Mouse (Mus musculus): ENCODE data around the gene Capg. TPM values are rescaled to one million over a fixed set of nuclear protein-coding genes. Genes with fewer than 3 reads are reported as not detected.

Gene Capg
- polyA plus RNA-seq, 1 experiment, result 50.6 TPM

DNA sequence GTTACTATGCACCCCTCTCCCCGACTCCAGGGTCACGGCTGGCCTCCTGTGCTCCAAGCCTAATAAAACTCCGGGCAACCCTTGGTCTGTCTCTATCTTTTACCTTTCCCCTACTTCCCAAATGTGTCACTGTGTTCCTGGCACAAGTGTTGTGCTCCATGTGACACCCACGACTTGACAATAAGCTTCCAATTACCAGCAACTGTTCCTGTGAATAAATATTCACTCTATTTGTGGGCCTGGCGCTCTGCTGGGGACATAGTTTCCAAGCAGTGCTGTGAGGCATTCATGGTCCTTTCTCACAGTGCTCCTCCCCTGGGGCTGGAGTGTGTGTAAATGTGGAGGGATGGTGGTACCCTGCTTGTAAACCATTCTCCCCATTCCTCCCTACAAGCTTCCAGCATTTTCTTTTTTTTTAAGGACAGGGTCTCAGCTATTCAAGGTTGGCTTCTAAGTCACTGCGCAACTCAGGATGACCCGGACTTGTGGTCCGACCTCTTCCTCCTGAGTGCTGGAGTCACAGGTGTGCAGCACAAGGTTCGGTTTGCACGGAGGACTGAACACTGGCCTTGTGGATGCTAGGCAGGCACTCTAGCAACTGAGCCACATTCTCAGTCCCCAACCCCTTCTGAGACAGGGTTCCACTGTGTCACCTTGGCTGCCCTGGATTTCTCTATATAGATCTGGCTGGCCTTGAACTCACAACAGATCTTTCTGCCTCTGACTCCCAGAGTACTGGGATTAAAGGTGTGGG lies 26.6 kb downstream of the Capg start:
- no peak for DNase-seq
- 95% methylated on average over 10 of the region's 10 CpGs for WGBS
- no peak for TF ChIP-seq CTCF (IDR thresholded peaks at IDR 0.05; ENCODE audit: borderline replicate concordance, control insufficient read depth, extremely low read depth, insufficient read depth, low read length, poor library complexity)
- no peak for TF ChIP-seq POLR2A (IDR thresholded peaks at IDR 0.05; ENCODE audit: control insufficient read depth, extremely low read depth, insufficient read depth, low read length, poor library complexity)
- Histone ChIP-seq H3K4me3 (ENCODE audit: control insufficient read depth, insufficient read depth, low read length) (no peak overlapping the region), H3K36me3 (ENCODE audit: control insufficient read depth, insufficient read depth, low read length) (peaks cover 6% of the 10 kb centered on the region; the same call in 1 of the 2 replicates), H3K27me3 (ENCODE audit: control insufficient read depth, insufficient read depth, low read length) (no peaks in the 10 kb centered on the region), H3K27ac (ENCODE audit: control insufficient read depth, insufficient read depth, low read length) (no peak overlapping the region), H3K4me1 (replicated peaks; ENCODE audit: control insufficient read depth, insufficient read depth, low read length) (peaks cover 1% of the 10 kb centered on the region; the same call in 1 of the 2 replicates)

DNA sequence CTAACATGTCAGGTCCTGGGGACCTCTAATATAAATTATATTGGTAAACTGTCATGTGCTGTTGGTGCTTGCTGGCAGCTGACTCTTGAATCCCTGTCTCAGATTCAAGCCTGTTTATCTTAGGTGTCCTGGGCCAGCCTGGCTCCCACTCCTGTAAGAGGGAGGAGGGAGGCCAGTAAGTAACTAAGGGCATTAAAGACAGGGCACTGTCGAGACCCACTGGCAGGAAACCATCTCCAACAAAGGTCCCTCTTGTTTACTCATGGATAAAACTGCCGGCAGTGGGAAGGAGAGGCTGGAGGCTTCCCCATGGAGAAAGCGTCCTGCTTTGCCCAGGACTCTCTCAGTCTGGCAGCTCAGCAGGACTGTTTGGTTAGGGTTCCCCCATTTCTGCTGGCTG lies 27.6 kb downstream of the Capg start:
- no peak overlapping the region for H3K4me3 ChIP-seq (ENCODE audit: control insufficient read depth, insufficient read depth, low read length)

DNA sequence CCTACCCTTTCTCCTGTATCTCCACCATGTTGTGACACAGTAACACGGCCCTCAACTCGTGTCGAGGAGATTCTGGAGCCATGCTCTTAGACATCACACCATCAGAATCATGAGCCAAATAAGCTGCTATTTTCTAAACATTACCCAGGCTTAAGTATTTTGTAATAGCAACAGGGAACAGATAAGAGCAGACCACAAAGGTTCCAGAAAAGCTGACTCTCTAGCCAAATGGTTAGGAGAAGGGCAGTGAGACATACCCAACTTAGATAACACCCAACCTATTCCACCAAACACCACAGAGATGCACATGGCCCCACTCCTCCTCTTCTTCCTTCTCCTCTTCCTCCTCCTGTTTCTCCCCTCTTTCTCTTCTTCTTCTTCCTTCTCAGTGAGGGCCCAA lies 31.9 kb downstream of the Capg start:
- no peaks in the 10 kb centered on the region for H3K4me1 ChIP-seq (replicated peaks; ENCODE audit: control insufficient read depth, insufficient read depth, low read length)
- H3K27ac ChIP-seq (ENCODE audit: control insufficient read depth, insufficient read depth, low read length), result no peak overlapping the region
- TF ChIP-seq POLR2A (IDR thresholded peaks at IDR 0.05; ENCODE audit: control insufficient read depth, extremely low read depth, insufficient read depth, low read length, poor library complexity), result no peak
- no peak for TF ChIP-seq CTCF (IDR thresholded peaks at IDR 0.05; ENCODE audit: borderline replicate concordance, control insufficient read depth, extremely low read depth, insufficient read depth, low read length, poor library complexity)
- DNase-seq, result no peak
- no peaks in the 10 kb centered on the region for H3K27me3 ChIP-seq (ENCODE audit: control insufficient read depth, insufficient read depth, low read length)
- 99% methylated on average over 3 of the region's 3 CpGs for WGBS
- H3K36me3 ChIP-seq (ENCODE audit: control insufficient read depth, insufficient read depth, low read length), result peaks cover 6% of the 10 kb centered on the region
- H3K4me3 ChIP-seq (ENCODE audit: control insufficient read depth, insufficient read depth, low read length), result no peak overlapping the region

More for the DNA sequence above, 27.6 kb downstream of the Capg start:
- H3K36me3 ChIP-seq (ENCODE audit: control insufficient read depth, insufficient read depth, low read length), result peaks cover 6% of the 10 kb centered on the region; the same call in 1 of the 2 replicates
- no peak for TF ChIP-seq POLR2A (IDR thresholded peaks at IDR 0.05; ENCODE audit: control insufficient read depth, extremely low read depth, insufficient read depth, low read length, poor library complexity)
- TF ChIP-seq CTCF (IDR thresholded peaks at IDR 0.05; ENCODE audit: borderline replicate concordance, control insufficient read depth, extremely low read depth, insufficient read depth, low read length, poor library complexity), result no peak
- H3K27ac ChIP-seq (ENCODE audit: control insufficient read depth, insufficient read depth, low read length), result no peak overlapping the region
- DNase-seq, result no peak
- 97% methylated on average over 3 of the region's 3 CpGs for WGBS
- H3K4me1 ChIP-seq (replicated peaks; ENCODE audit: control insufficient read depth, insufficient read depth, low read length), result no peaks in the 10 kb centered on the region
- H3K27me3 ChIP-seq (ENCODE audit: control insufficient read depth, insufficient read depth, low read length), result no peaks in the 10 kb centered on the region

DNA sequence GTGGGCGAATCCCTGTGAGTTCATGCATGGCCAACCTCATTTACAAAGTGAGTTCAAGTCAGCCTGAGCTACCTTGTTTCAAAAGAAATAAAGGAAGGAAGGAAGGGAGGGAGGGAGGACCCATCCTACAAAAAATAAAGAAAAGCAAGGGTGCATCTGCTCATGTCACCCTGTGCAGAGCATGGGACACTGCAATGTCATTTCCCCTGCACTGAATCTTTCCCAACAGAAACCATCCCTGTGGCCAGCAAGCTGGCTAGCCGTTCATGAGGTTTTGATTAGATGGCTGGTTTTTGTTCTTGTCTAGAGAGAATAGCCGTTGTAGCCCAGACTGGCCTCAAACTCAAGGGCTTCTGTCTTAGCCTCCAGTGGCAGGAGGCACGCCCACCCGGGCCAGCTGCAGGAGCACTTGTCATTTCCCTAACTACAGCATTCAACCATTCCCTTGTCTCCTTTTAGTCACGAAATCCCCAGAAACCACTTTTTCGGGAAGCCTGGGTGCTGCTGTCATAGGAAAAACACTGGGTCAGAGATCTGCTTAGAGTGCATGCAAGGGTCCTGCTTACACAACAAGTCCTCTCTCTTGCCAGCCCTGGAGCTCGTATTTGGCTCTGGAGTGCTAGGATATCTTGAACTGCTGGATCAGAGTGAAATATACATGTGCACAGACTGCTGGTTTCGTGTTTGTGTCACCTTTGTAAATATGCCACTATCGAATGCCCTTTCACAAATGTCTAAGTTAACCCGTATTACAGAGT lies 37.6 kb downstream of the Capg start:
- Histone ChIP-seq H3K36me3 (ENCODE audit: control insufficient read depth, insufficient read depth, low read length) (peaks cover 6% of the 10 kb centered on the region), H3K4me3 (ENCODE audit: control insufficient read depth, insufficient read depth, low read length) (no peak overlapping the region), H3K4me1 (replicated peaks; ENCODE audit: control insufficient read depth, insufficient read depth, low read length) (no peaks in the 10 kb centered on the region), H3K27me3 (ENCODE audit: control insufficient read depth, insufficient read depth, low read length) (no peaks in the 10 kb centered on the region), H3K27ac (ENCODE audit: control insufficient read depth, insufficient read depth, low read length) (no peak overlapping the region)
- DNase-seq, result no peak
- TF ChIP-seq CTCF (IDR thresholded peaks at IDR 0.05; ENCODE audit: borderline replicate concordance, control insufficient read depth, extremely low read depth, insufficient read depth, low read length, poor library complexity), result no peak
- TF ChIP-seq POLR2A (IDR thresholded peaks at IDR 0.05; ENCODE audit: control insufficient read depth, extremely low read depth, insufficient read depth, low read length, poor library complexity), result no peak
- WGBS, result 75% methylated on average over 11 of the region's 11 CpGs

DNA sequence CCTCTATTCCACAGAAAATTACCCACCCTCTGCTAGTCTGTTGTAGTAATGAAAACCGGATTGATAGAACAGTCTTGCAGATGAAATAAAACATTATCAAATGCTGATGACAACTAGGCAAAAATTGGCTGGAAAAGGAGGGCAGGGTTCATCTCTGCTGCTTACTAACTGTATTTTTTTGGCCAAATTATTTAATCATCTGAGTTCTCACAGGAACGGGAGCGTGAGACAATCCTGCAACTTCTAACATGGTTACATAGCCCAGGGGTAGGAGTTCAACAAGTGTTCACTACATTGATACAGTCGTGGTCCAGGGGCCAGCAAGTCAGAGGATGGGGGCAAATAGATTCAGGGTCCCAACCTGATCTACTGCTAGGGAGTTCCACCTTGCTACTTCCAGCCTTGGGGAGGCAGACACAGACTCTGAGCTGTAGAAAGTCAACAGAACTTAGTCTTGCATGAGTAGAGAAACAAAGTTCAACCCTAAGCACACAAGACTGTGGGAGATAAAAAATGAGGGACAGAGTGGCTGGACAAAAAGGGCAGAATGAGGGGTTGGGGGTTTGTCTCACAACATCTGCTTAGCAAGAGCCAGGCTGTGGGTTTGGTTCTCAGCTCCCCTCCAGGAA lies 39.1 kb downstream of the Capg start:
- no peak for DNase-seq
- TF ChIP-seq CTCF (IDR thresholded peaks at IDR 0.05; ENCODE audit: borderline replicate concordance, control insufficient read depth, extremely low read depth, insufficient read depth, low read length, poor library complexity) (no peak), POLR2A (IDR thresholded peaks at IDR 0.05; ENCODE audit: control insufficient read depth, extremely low read depth, insufficient read depth, low read length, poor library complexity) (no peak)
- Histone ChIP-seq H3K27me3 (ENCODE audit: control insufficient read depth, insufficient read depth, low read length) (no peaks in the 10 kb centered on the region), H3K36me3 (ENCODE audit: control insufficient read depth, insufficient read depth, low read length) (peaks cover 6% of the 10 kb centered on the region), H3K27ac (ENCODE audit: control insufficient read depth, insufficient read depth, low read length) (no peak overlapping the region), H3K4me1 (replicated peaks; ENCODE audit: control insufficient read depth, insufficient read depth, low read length) (no peaks in the 10 kb centered on the region), H3K4me3 (ENCODE audit: control insufficient read depth, insufficient read depth, low read length) (no peak overlapping the region)
- 94% methylated on average over 4 of the region's 4 CpGs for WGBS

DNA sequence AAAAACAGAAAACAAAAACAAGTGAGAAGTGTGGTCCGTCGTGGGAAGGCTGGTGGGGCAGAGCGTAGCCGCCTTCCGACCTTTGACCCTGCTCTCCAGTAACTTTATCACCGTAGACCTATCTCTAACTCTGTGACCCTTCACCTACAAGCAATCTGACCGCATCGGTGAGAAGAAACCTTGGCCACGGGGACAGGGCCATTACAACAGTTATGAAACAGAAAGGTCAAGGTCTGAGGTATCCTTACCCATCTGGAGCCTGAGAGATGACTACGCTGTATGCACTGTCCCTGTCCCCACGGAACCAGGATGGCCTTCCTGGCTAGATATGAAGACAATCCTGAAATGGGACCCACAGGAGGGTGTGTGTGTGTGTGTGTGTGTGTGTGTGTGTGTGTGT lies 40.0 kb downstream of the Capg start:
- Histone ChIP-seq H3K36me3 (ENCODE audit: control insufficient read depth, insufficient read depth, low read length) (peaks cover 6% of the 10 kb centered on the region), H3K4me1 (replicated peaks; ENCODE audit: control insufficient read depth, insufficient read depth, low read length) (no peaks in the 10 kb centered on the region), H3K27ac (ENCODE audit: control insufficient read depth, insufficient read depth, low read length) (no peak overlapping the region), H3K4me3 (ENCODE audit: control insufficient read depth, insufficient read depth, low read length) (no peak overlapping the region), H3K27me3 (ENCODE audit: control insufficient read depth, insufficient read depth, low read length) (no peaks in the 10 kb centered on the region)
- TF ChIP-seq POLR2A (IDR thresholded peaks at IDR 0.05; ENCODE audit: control insufficient read depth, extremely low read depth, insufficient read depth, low read length, poor library complexity) (no peak), CTCF (IDR thresholded peaks at IDR 0.05; ENCODE audit: borderline replicate concordance, control insufficient read depth, extremely low read depth, insufficient read depth, low read length, poor library complexity) (no peak)
- DNase-seq, result no peak
- 94% methylated on average over 11 of the region's 11 CpGs for WGBS
